ENCODE assay signal across 8 mouse cellular contexts in genomic region chr6:53068875-53069178, GRCm38 (mm10). TPM values are rescaled to one million over a fixed set of nuclear protein-coding genes. Genes with fewer than 3 reads are reported as not detected.
DNase-seq lines count a peak whose midpoint lies in the region; ATAC-seq lines count a peak whose summit lies in the region.

No protein-coding gene starts in this region.

- no peaks in the 10 kb centered on the region for H3K36me3 ChIP-seq in embryonic facial prominence, embryonic 11.5 days (replicated peaks; ENCODE audit: control insufficient read depth, insufficient read depth, low read depth, low read length)
- H3K36me3 ChIP-seq in hindbrain, embryonic 13.5 days, result no peaks in the 10 kb centered on the region
- H3K36me3 ChIP-seq in midbrain, embryonic 16.5 days (ENCODE audit: control insufficient read depth, insufficient read depth, low read length), result no peaks in the 10 kb centered on the region

- peak overlapping the region; percentile 72 for H3K9ac ChIP-seq in embryonic facial prominence, embryonic 11.5 days (replicated peaks; ENCODE audit: low read length)
- H3K9ac ChIP-seq in hindbrain, embryonic 13.5 days, result peak overlapping the region; percentile 88
- H3K9ac ChIP-seq in midbrain, embryonic 16.5 days (ENCODE audit: low read depth, low read length), result peak overlapping the region; percentile 97

- no peak overlapping the region for H3K27ac ChIP-seq in embryonic facial prominence, embryonic 11.5 days (replicated peaks; ENCODE audit: low read depth, low read length)
- H3K27ac ChIP-seq in hindbrain, embryonic 13.5 days, result peak overlapping the region; percentile 92
- peak overlapping the region; percentile 94 for H3K27ac ChIP-seq in midbrain, embryonic 16.5 days (ENCODE audit: low read length)

- H3K9me3 ChIP-seq in embryonic facial prominence, embryonic 11.5 days (replicated peaks; ENCODE audit: control insufficient read depth, low read length), result no peaks in the 10 kb centered on the region
- no peaks in the 10 kb centered on the region for H3K9me3 ChIP-seq in hindbrain, embryonic 13.5 days
- H3K9me3 ChIP-seq in midbrain, embryonic 16.5 days (replicated peaks; ENCODE audit: control insufficient read depth, low read length, poor library complexity, severe bottlenecking), result no peaks in the 10 kb centered on the region

- H3K4me2 ChIP-seq in embryonic facial prominence, embryonic 11.5 days (ENCODE audit: low read depth, low read length), result peak overlapping the region; percentile 97
- peak overlapping the region; percentile 82 for H3K4me2 ChIP-seq in hindbrain, embryonic 13.5 days
- H3K4me2 ChIP-seq in midbrain, embryonic 16.5 days (ENCODE audit: low read length), result peak overlapping the region; percentile 83

- peak; percentile 13 to 26 for DNase-seq in layer of hippocampus, postnatal 14 days (ENCODE audit: low spot score in 2 of 2)
- DNase-seq in layer of hippocampus, adult 18-20 months (ENCODE audit: low spot score in 2 of 2), result no peak
- DNase-seq in embryonic facial prominence, embryonic 11.5 days (ENCODE audit: low spot score), result no peak
- DNase-seq in MN1 (ENCODE audit: low spot score), result no peak
- no peak for DNase-seq in Muller cell, postnatal 12 days (ENCODE audit: inconsistent ontology term)
- no peak for DNase-seq in kidney, adult 9 months

- H3K4me1 ChIP-seq in embryonic facial prominence, embryonic 11.5 days (ENCODE audit: control insufficient read depth, insufficient read depth, low read length), result peaks cover 2% of the 10 kb centered on the region; the same call in 1 of the 2 replicates
- peaks cover 17% of the 10 kb centered on the region for H3K4me1 ChIP-seq in hindbrain, embryonic 13.5 days (replicated peaks)
- H3K4me1 ChIP-seq in midbrain, embryonic 16.5 days (ENCODE audit: control insufficient read depth, insufficient read depth, low read length), result peaks cover 14% of the 10 kb centered on the region

- peak overlapping the region; percentile 72 for H3K4me3 ChIP-seq in embryonic facial prominence, embryonic 11.5 days (ENCODE audit: low read depth, low read length)
- peak overlapping the region; percentile 78 for H3K4me3 ChIP-seq in hindbrain, embryonic 13.5 days
- H3K4me3 ChIP-seq in midbrain, embryonic 16.5 days (ENCODE audit: low read depth, low read length), result peak overlapping the region; percentile 89

- no peak for ATAC-seq in embryonic facial prominence, embryonic 11.5 days (replicated peaks; ENCODE audit: insufficient number of reproducible peaks, low FRiP score, low TSS enrichment, low read depth)
- ATAC-seq in hindbrain, embryonic 13.5 days (ENCODE audit: low FRiP score), result no peak; the same call in 1 of the 2 replicates
- ATAC-seq in midbrain, embryonic 16.5 days, result no peak

- peaks cover 14% of the 10 kb centered on the region for H3K27me3 ChIP-seq in embryonic facial prominence, embryonic 11.5 days (ENCODE audit: control insufficient read depth, insufficient read depth, low read length)
- H3K27me3 ChIP-seq in hindbrain, embryonic 13.5 days, result peaks cover 25% of the 10 kb centered on the region
- H3K27me3 ChIP-seq in midbrain, embryonic 16.5 days (ENCODE audit: control insufficient read depth, insufficient read depth, low read depth, low read length), result no peaks in the 10 kb centered on the region; the same call in 1 of the 2 replicates

- WGBS in embryonic facial prominence, embryonic 11.5 days, result 3% methylated on average over 6 of the region's 6 CpGs
- 1% methylated on average over 6 of the region's 6 CpGs for WGBS in hindbrain, embryonic 13.5 days
- WGBS in midbrain, embryonic 16.5 days, result 2% methylated on average over 6 of the region's 6 CpGs

RNA-seq across cellular contexts. Expression of gene Jazf1, which starts 0.4 kb away (rescaled TPM):
- total RNA-seq in layer of hippocampus, postnatal 14 days (2021), result 10 to 100 TPM; 55.1 to 56.9 TPM
- total RNA-seq in layer of hippocampus, adult 18-20 months (2021), result 10 to 100 TPM; 29.4 to 34.4 TPM
- polyA plus RNA-seq in embryonic facial prominence, embryonic 11.5 days (2014; fragmentation: Nextera tagmentation; extraction: Ambion mirVana), result 5.0 and 6.5 TPM in 2 replicates
- 29.2 and 30.4 TPM in 2 replicates for polyA plus RNA-seq in hindbrain, embryonic 13.5 days (2015; fragmentation: Nextera tagmentation; extraction: Ambion mirVana)
- 55.9 and 59.3 TPM in 2 replicates for polyA plus RNA-seq in midbrain, embryonic 16.5 days (2015; fragmentation: Nextera tagmentation; extraction: Ambion mirVana)

Comparison
In these comparisons a context has a peak if more than half of its experiments do, and no peak if none do; other contexts are left out.
1. DNase-seq: peak in layer of hippocampus, postnatal 14 days (2 of 2); none in layer of hippocampus, adult 18-20 months (0 of 2), embryonic facial prominence, embryonic 11.5 days (single experiment), MN1 (single experiment), Muller cell, postnatal 12 days (single experiment) and kidney, adult 9 months (single experiment).
2. Peak in every context shown above with its lines, with median percentiles within 50 percentile points of each other: H3K4me2 ChIP-seq, H3K4me3 ChIP-seq and H3K9ac ChIP-seq.